Mouse (Mus musculus) B cell, adult 2 months (primary cell): Measurements from ENCODE around the gene Crip3.

Source experiments
- DNase-seq, 2 experiments: peaks; one replicate each; pipeline ENCODE4 v3.0.0; 2022

The Crip3 gene

GRCm38 (mm10) chr17:46457791-46458190 is 29.1 kb downstream of the Crip3 start:
- DNase-seq, result peak; percentile 69 to 71

GRCm38 (mm10) chr17:46458439-46458838 is 29.7 kb downstream of the Crip3 start:
- DNase-seq, result no peak

- DNase-seq, result no peak
Observed at GRCm38 (mm10) chr17:46460673-46461072, 31.9 kb downstream of the Crip3 start.

- no peak for DNase-seq
Observed at GRCm38 (mm10) chr17:46461347-46461746, 32.6 kb downstream of the Crip3 start.

GRCm38 (mm10) chr17:46462226-46462625 is 33.5 kb downstream of the Crip3 start:
- no peak for DNase-seq

GRCm38 (mm10) chr17:46467830-46468229 is 39.1 kb downstream of the Crip3 start:
- DNase-seq, result no peak

GRCm38 (mm10) chr17:46476601-46477000 is 47.9 kb downstream of the Crip3 start:
- DNase-seq, result no peak

GRCm38 (mm10) chr17:46477286-46477685 is 48.6 kb downstream of the Crip3 start:
- DNase-seq, result no peak
